Mouse (Mus musculus): ENCODE data around the gene Mrgpre. TPM values are rescaled to one million over a fixed set of nuclear protein-coding genes. Genes with fewer than 3 reads are reported as not detected.

Mrgpre gene
- total RNA-seq (2023), result 1.3 TPM

DNA sequence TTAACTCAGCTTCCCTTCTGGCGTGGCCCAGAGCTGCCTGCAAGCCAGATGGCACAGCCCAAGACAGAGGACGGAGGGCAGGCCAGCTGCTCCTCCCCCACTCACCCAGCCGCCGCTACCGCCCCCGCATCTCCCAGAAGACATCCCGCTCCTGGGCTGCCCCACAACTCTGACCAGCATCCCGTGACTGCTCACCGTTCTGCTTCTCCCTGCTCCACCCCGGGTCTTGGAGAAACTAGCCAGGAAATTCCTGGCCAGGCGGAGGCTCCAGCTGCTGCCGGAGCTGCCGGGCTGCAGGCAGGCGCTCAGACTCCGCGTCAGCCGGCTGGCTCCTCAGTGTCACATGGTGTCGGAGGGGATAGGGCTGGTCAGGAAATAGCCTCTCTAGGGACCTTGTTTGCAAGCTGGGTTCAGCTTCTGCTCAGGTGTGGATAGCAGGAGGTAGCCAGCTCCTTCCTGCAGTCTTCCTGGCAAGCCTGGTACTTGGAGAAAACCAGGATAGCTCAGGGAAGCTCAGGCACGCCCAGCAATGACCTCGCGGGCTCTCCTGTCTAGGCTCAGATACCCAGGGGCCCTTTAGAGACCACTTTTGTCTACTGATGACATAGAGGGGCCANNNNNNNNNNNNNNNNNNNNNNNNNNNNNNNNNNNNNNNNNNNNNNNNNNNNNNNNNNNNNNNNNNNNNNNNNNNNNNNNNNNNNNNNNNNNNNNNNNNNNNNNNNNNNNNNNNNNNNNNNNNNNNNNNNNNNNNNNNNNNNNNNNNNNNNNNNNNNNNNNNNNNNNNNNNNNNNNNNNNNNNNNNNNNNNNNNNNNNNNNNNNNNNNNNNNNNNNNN is at the start of gene Mrgpre:
Gene Mrgpre (minus strand): TSS at position 505 of the 834 bp plus-strand sequence.

DNA sequence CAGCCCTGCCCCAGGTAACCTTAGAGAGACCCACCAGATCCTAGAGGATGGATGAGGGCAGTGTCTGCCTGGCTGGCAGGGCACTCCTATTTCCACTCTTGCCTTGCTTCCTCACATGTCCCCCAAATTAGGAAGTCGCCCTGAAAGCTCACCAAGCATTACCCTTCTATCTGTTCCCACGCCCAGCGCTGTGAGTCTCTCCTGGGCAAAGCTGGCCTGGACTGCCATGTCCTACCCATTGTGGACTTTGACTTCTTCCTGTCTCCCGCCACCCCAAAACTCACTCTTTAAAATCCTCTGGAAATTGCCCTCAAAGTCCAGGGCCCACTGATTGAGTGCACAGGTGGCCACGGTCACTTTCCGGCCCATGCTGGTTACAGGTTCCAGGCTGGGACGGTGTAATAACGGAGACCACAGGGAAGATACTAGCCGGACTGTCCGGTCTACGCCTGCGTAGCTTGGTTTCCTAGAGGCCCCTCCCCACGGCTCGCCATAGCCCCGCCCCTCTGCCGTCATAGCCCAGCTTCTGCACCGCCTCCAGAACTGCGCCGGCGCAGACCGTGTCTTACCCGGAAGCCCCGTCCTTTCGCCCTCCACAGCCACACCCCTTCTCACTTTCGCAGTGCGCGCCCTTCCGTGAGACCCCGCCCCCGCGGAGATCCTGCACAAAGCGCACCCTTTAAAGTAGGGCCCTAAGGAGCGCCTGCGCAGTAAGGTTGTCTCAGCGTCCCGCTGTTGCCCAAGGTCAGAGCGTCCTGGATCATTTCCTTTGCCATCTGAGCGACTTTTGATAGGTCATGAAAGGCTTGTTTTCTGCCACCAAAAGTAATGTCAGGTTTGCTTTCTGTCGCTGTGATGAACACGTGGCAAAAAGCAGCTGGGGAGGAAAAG is 38.3 kb upstream of the Mrgpre start, which contains the start of the genes Nadsyn1 and Dhcr7:
Gene Nadsyn1 (minus strand): TSS at position 475 of the 891 bp plus-strand sequence.
Gene Dhcr7 (plus strand): TSS at position 771 of the 891 bp plus-strand sequence.

GRCm38 (mm10) chr7:143766893-143767292 is 17.4 kb downstream of the Mrgpre start, which contains the start of gene Mrgprg:
Gene Mrgprg, minus strand, starts transcription at chr7:143766993.

DNA sequence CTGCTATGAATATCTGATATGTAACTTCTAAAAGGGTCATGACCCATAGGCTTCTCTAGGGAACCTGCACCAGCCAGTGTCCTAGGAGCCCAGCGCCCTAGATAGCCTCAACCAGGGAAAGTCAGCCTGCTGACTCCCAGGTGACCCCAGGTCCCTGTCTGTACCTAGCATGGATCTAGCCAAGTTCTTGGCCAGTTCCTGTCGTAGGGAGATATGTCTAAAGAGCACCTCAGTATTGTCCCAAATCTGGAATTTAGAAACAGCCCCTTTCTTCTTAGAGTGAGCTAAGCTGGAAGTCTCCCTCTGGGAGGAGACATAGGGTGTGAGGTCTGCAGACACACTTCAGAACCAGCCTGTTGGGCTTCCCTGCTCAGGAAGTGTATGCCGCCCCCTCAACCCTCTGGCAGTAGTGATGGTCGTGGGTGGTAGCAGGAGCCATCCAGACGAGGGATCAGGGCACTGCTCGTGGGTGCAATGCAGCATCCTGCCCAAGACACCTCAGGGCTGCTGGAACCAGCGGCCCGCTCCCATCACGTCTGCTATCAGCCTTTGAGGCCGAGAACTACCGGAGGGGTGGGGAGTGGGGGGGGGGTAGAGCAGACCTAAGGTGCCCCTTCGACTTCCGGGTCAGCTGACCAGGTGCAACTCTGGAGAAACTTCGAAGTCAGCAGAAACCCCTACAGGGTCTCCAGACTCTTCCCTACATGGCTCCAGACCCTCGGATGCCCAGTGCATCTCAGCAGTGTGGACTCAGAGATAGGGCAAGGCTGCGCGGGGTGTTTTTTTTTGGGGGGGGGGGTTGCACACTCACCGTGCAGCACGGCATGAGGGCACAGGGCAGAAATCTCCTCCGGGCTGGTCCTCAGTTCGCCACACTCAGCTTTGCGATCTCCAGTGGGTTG is 27.9 kb downstream of the Mrgpre start, which contains the start of gene Osbpl5:
Gene Osbpl5 (minus strand): TSS at position 861 of the 902 bp plus-strand sequence.

Other genes with a start within 250 kb of the Mrgpre start
- 226 TPM for gene Nap1l4, start 235.4 kb downstream of the Mrgpre start, total RNA-seq (2023)
- gene Cars, start 184.4 kb downstream of the Mrgpre start, total RNA-seq (2023), result 92.9 TPM
- gene Tnfrsf26, start 155.8 kb downstream of the Mrgpre start, total RNA-seq (2023), result 42.9 TPM
- 16.2 TPM for gene Tnfrsf22, start 134.8 kb downstream of the Mrgpre start, total RNA-seq (2023)
- gene Tnfrsf23, start 98.6 kb downstream of the Mrgpre start, total RNA-seq (2023), result 5.5 TPM
- 23.3 TPM for gene Osbpl5, start 27.5 kb downstream of the Mrgpre start, total RNA-seq (2023)
- gene Mrgprg, start 17.5 kb downstream of the Mrgpre start, total RNA-seq (2023), result not detected
- 10.3 TPM for gene Nadsyn1, start 38.3 kb upstream of the Mrgpre start, total RNA-seq (2023)
- 25.0 TPM for gene Dhcr7, start 38.6 kb upstream of the Mrgpre start, total RNA-seq (2023)
- not detected for gene Gm498, start 82.3 kb upstream of the Mrgpre start, total RNA-seq (2023)
- not detected for gene Shank2, start 217.4 kb upstream of the Mrgpre start, total RNA-seq (2023)